Mouse (Mus musculus) cerebellum, postnatal 14 days (tissue): ENCODE measurements around the gene Farp1.
A peak's percentile ranks its signal among the peaks of the same experiment; 100 is the strongest.

ENCODE experiments used
- DNase-seq, 2 experiments: peaks; one replicate each; pipeline ENCODE4 v3.0.0; 2021; ENCODE audit warnings: mixed read lengths in 2 of 2

Gene Farp1

DNA sequence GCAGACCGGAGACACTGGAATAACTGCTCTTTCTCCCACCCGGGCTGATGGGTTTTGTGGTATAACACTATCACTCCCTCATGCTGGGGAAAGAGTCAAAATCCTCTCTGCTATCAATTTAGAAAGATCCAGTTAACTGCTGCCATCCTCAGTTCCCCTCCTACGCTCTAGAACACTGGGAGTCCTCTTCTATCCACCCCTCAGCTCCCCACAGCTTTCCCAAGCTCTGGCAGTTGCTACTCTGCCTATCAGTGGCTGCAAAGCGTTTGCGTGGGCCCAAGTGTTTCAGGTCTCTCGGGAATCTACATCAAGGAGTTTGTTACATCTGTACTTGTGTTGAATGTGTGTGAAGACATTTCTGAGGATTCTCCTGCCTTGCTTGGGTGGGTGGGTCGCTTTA, 287.6 kb downstream of the Farp1 start:
- DNase-seq: no peak

DNA sequence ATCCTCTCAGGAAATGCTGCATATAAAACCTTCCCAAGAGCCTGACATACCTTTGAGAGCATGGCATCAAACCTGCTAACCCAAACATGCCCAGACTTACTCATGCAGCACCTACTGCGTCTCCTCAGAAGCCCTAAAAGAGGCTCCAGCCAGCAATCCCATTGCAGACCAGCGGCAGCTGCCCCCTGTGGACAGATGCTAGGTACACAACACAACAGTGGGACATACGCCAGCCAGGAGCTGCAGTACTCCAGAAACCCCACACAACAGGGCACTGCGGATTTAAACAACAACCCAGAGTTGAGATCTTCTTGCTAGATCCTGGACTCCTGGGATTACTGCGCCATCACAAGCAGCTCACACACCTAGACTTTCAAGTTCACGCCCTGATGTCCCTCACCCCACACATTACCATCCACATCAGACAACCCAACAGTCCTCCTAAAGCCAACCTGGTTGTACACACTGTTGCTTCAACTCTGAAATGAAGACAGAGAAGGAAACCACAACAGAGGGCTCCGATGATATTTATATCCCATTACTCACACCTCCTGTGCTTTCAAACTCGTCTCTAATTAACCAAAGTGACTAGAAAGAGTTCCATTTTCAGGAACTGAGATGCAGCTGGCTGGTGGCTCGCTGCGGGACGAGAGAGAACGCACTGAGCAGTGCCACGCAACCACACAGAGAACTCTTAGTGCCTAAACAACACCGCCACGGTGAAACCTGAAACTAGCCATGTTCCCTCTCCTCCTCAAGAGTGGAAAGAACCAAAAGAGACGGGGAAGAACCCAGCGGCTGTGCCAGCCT, 289.7 kb downstream of the Farp1 start:
- DNase-seq: no peak

DNA sequence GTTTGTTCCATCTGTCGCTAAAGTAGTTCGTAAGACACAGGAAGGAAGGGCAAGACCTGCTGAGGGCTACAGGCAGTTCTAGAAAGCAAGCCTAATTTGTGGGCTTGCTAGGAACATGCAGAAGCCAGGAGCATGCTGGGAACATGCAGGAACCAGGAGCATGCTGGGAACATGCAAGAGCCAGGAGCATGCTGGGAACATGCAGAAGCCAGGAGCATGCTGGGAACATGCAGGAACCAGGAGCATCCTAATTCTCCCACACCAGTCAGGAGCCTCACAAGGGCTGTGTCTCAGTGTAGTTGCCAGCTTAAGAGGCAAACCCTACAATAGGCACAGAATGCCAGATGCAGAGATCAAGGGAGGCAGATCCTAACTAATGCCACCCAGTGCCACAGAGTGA, 291.4 kb downstream of the Farp1 start:
- peak; percentile 60 to 91 for DNase-seq

- no peak for DNase-seq
These were observed 293.9 kb downstream of the Farp1 start for GRCm38 (mm10) chr14:121328878-121329277.

- no peak for DNase-seq
These were observed 294.5 kb downstream of the Farp1 start for GRCm38 (mm10) chr14:121329401-121330089.

- no peak for DNase-seq
These were observed 295.0 kb downstream of the Farp1 start for GRCm38 (mm10) chr14:121330090-121330408.
